Mouse (Mus musculus) liver, postnatal 0 days (tissue): Measurements from ENCODE around the gene Lifr. TPM values are rescaled to one million over a fixed set of nuclear protein-coding genes. Genes with fewer than 3 reads are reported as not detected.

Experiments
- ATAC-seq: fragments of 200-750 bp; cut with Nextera tagmentation; 2 replicates; pipeline ENCODE4 v1.8.0; 2017; ENCODE audit warnings: mild to moderate bottlenecking, moderate library complexity
- DNase-seq: peaks from one replicate; pipeline ENCODE4 v3.0.0-alpha.2; 2016
- H3K27ac ChIP-seq: fragments of 300-500 bp; sonication (generic); 2 replicates; pipeline ENCODE4 v1.5.1; 2014; ENCODE audit warnings: antibody characterized with exemption, moderate library complexity, mild to moderate bottlenecking, low read depth
- H3K27me3 ChIP-seq: fragments of 300-500 bp; sonication (generic); 2 replicates; pipeline ENCODE4 v1.6.1; 2014; ENCODE audit warnings: low read length, control low read depth, mixed read lengths; ENCODE audit not compliant: insufficient read depth
- H3K36me3 ChIP-seq: fragments of 300-500 bp; sonication (generic); replicated peaks from 2 replicates; pipeline ENCODE4 v1.6.1; 2014; ENCODE audit warnings: mild to moderate bottlenecking, control low read depth, low read length, moderate library complexity, mixed read lengths; ENCODE audit not compliant: insufficient read depth
- H3K4me1 ChIP-seq: fragments of 300-500 bp; sonication (generic); 2 replicates; pipeline ENCODE4 v1.6.1; 2014; ENCODE audit warnings: antibody characterized with exemption, mild to moderate bottlenecking, control low read depth; ENCODE audit not compliant: insufficient read depth
- H3K4me2 ChIP-seq: fragments of 300-500 bp; sonication (generic); 2 replicates; pipeline ENCODE4 v1.6.1; 2014; ENCODE audit warnings: low read depth, mild to moderate bottlenecking, low read length, moderate library complexity, mixed read lengths
- H3K4me3 ChIP-seq: fragments of 300-500 bp; sonication (generic); 2 replicates; pipeline ENCODE4 v1.5.1; 2014; ENCODE audit warnings: low read depth, low read length
- H3K9ac ChIP-seq: fragments of 300-500 bp; sonication (generic); replicated peaks from 2 replicates; pipeline ENCODE4 v1.6.1; 2014; ENCODE audit warnings: mild to moderate bottlenecking, moderate library complexity
- H3K9me3 ChIP-seq: fragments of 300-500 bp; sonication (generic); 2 replicates; pipeline ENCODE4 v1.6.1; 2016; ENCODE audit warnings: mild to moderate bottlenecking, control low read depth, low read length, mixed read lengths
- CTCF ChIP-seq: sonication (generic); IDR thresholded peaks from 2 replicates; pipeline ENCODE4 v1.5.1; 2016; ENCODE audit warnings: antibody characterized with exemption, low read depth
- EP300 ChIP-seq: IDR thresholded peaks from 2 replicates; pipeline ENCODE4 v1.6.1; 2016; ENCODE audit warnings: antibody characterized with exemption, low read depth, mild to moderate bottlenecking
- WGBS: fragments of 180-500 bp; shearing (Covaris S2); extraction: QIAGEN DNeasy Blood & Tissue Kit; methylation state at CpG from one replicate; pipeline ENCODE4 v1.1.7; 2014; ENCODE audit not compliant: insufficient replicate concordance; 5-methylcytosine and 5-hydroxymethylcytosine counted together
- polyA plus RNA-seq: library from polyadenylated mRNA; unstranded; fragments of >200 nt; fragmentation: Nextera tagmentation; extraction: Ambion mirVana; gene quantifications from 2 replicates; pipeline ENCODE4 v1.2.1, GENCODE M21; 2015

The Lifr gene
- polyA plus RNA-seq, 1 experiment from 2014 or later, result 49.1 TPM

- Histone ChIP-seq H3K4me3 (no peak overlapping the region), H3K4me1 (no peaks in the 10 kb centered on the region), H3K9ac (no peak overlapping the region), H3K9me3 (no peaks in the 10 kb centered on the region), H3K27ac (no peak overlapping the region), H3K36me3 (no peaks in the 10 kb centered on the region), H3K4me2 (no peak overlapping the region), H3K27me3 (no peaks in the 10 kb centered on the region)
- DNase-seq, result no peak
- no peak for TF ChIP-seq EP300
- 71% methylated on average over 2 of the region's 2 CpGs for WGBS
- no peak for ATAC-seq
Measured at GRCm38 (mm10) chr15:7052117-7052516, 38.3 kb upstream of the Lifr start.

- Histone ChIP-seq H3K36me3 (no peaks in the 10 kb centered on the region), H3K27me3 (no peaks in the 10 kb centered on the region), H3K9ac (no peak overlapping the region), H3K27ac (no peak overlapping the region), H3K4me2 (no peak overlapping the region), H3K4me3 (no peak overlapping the region), H3K4me1 (no peaks in the 10 kb centered on the region), H3K9me3 (no peaks in the 10 kb centered on the region)
- no peak for TF ChIP-seq EP300
- no peak for TF ChIP-seq CTCF
- WGBS, result 41% methylated on average over 3 of the region's 3 CpGs
- ATAC-seq, result no peak
- no peak for DNase-seq
Measured at GRCm38 (mm10) chr15:7056851-7057250, 33.6 kb upstream of the Lifr start.

GRCm38 (mm10) chr15:7060522-7060921 is 29.9 kb upstream of the Lifr start:
- H3K4me1 ChIP-seq, result no peaks in the 10 kb centered on the region
- no peak for DNase-seq
- no peak overlapping the region for H3K27ac ChIP-seq
- no peak overlapping the region for H3K4me3 ChIP-seq
- ATAC-seq, result no peak
- TF ChIP-seq EP300, result no peak
- no peaks in the 10 kb centered on the region for H3K36me3 ChIP-seq
- H3K9me3 ChIP-seq, result no peaks in the 10 kb centered on the region
- no peak overlapping the region for H3K4me2 ChIP-seq
- no peaks in the 10 kb centered on the region for H3K27me3 ChIP-seq
- H3K9ac ChIP-seq, result no peak overlapping the region
- WGBS, result 53% methylated on average over 2 of the region's 2 CpGs

- H3K9ac ChIP-seq, result no peak overlapping the region
- no peak for ATAC-seq
- DNase-seq, result no peak
- WGBS, result 76% methylated on average over 4 of the region's 4 CpGs
- no peaks in the 10 kb centered on the region for H3K9me3 ChIP-seq
- no peak for TF ChIP-seq CTCF
- TF ChIP-seq EP300, result no peak
- H3K4me2 ChIP-seq, result no peak overlapping the region
- no peaks in the 10 kb centered on the region for H3K4me1 ChIP-seq
- no peaks in the 10 kb centered on the region for H3K27me3 ChIP-seq
- H3K27ac ChIP-seq, result no peak overlapping the region
- H3K4me3 ChIP-seq, result no peak overlapping the region
- no peaks in the 10 kb centered on the region for H3K36me3 ChIP-seq
Measured at GRCm38 (mm10) chr15:7061995-7062697, 28.3 kb upstream of the Lifr start.

GRCm38 (mm10) chr15:7062698-7063009 is 27.8 kb upstream of the Lifr start:
- no peak overlapping the region for H3K4me3 ChIP-seq
- DNase-seq (no peak), ATAC-seq (no peak)
- no peak for TF ChIP-seq EP300
- no peaks in the 10 kb centered on the region for H3K9me3 ChIP-seq
- WGBS, result 88% methylated on average over 1 of the region's 1 CpGs
- H3K9ac ChIP-seq, result no peak overlapping the region
- no peak overlapping the region for H3K4me2 ChIP-seq
- no peaks in the 10 kb centered on the region for H3K27me3 ChIP-seq
- no peak overlapping the region for H3K27ac ChIP-seq
- no peaks in the 10 kb centered on the region for H3K4me1 ChIP-seq
- H3K36me3 ChIP-seq, result no peaks in the 10 kb centered on the region

GRCm38 (mm10) chr15:7063521-7064240 is 26.7 kb upstream of the Lifr start:
- Histone ChIP-seq H3K36me3 (no peaks in the 10 kb centered on the region), H3K4me3 (no peak overlapping the region), H3K4me1 (no peaks in the 10 kb centered on the region), H3K27ac (no peak overlapping the region), H3K9me3 (no peaks in the 10 kb centered on the region), H3K9ac (no peak overlapping the region), H3K27me3 (no peaks in the 10 kb centered on the region), H3K4me2 (no peak overlapping the region)
- no peak for ATAC-seq
- no peak for TF ChIP-seq EP300
- TF ChIP-seq CTCF, result no peak
- WGBS, result 74% methylated on average over 9 of the region's 9 CpGs
- DNase-seq, result no peak
